Mouse (Mus musculus): ENCODE data around the gene Diaph3. TPM values are rescaled to one million over a fixed set of nuclear protein-coding genes. Genes with fewer than 3 reads are reported as not detected.
"Not testable (repeated sequence)": the region's sequence is repeated elsewhere in the genome, so short reads cannot be mapped to it uniquely, and the experiment has no call there.

Diaph3 gene
- polyA plus RNA-seq, 1 experiment from 2014 or later: 25.9 TPM

DNA sequence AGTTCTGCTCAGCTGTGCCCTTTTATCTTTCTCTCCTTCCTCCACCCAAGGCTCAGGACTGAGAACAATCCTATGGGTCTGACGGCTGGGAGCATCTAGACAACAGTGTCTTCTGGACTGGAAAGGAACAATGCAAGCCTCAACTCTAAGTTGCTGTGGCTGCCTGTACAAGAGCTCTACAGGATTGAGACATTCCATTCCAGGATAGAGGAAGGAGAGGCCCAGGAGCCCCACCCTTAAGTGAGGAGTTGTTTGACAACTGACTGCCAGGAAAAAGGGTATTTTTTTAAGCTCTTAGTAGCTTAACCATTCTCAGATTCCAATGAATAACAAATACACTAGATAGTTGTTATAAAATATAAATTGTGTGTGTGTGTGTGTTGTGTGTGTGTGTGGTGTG lies 53.0 kb downstream of the Diaph3 start:
- H3K27me3 ChIP-seq (ENCODE audit: insufficient read depth, low read length): no peaks in the 10 kb centered on the region
- H3K27ac ChIP-seq (ENCODE audit: low read depth): no peak overlapping the region
- H3K9me3 ChIP-seq (ENCODE audit: low read depth, low read length): no peaks in the 10 kb centered on the region
- 0 out of 2 replicates have a peak, but pooled peaks cover 4% of the 10 kb centered on the region for H3K36me3 ChIP-seq (ENCODE audit: insufficient read depth)
- no peak overlapping the region for H3K4me3 ChIP-seq (ENCODE audit: low read depth, low read length)
- no peak overlapping the region for H3K4me2 ChIP-seq
- H3K9ac ChIP-seq: no peak overlapping the region
- H3K4me1 ChIP-seq (ENCODE audit: insufficient read depth): no peaks in the 10 kb centered on the region
- 59% methylated on average over 1 of the region's 1 CpGs for WGBS
- DNase-seq: no peak
- no peak for ATAC-seq (ENCODE audit: insufficient read depth)
- TF ChIP-seq CTCF (IDR thresholded peaks at IDR 0.05; ENCODE audit: low read depth): no peak

DNA sequence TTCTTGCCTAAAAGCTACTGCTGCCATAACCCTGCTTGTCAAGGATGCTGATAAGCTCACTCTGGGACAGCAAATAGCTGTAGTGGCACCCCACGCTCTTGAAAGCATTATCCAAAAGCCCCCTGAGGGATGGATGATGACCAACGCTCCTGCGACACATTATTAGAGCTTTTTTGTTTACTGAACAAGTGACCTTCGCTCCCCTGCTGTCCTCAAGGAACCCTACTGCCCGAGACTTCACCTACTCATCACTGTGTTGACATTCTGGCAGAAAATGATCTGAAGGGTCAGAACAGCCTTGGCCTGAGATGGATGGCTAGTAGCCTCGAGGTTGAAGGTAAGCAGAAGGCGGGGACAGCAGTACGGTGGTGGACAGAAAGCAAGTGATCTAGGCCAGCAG lies 56.1 kb downstream of the Diaph3 start:
- not testable (repeated sequence) for H3K36me3 ChIP-seq (ENCODE audit: insufficient read depth); DNase-seq; H3K27me3 ChIP-seq (ENCODE audit: insufficient read depth, low read length); H3K27ac ChIP-seq (ENCODE audit: low read depth); H3K9me3 ChIP-seq (ENCODE audit: low read depth, low read length); H3K9ac ChIP-seq; H3K4me2 ChIP-seq; H3K4me1 ChIP-seq (ENCODE audit: insufficient read depth); H3K4me3 ChIP-seq (ENCODE audit: low read depth, low read length); ATAC-seq (ENCODE audit: insufficient read depth)
- 39% methylated on average over 8 of the region's 8 CpGs for WGBS

DNA sequence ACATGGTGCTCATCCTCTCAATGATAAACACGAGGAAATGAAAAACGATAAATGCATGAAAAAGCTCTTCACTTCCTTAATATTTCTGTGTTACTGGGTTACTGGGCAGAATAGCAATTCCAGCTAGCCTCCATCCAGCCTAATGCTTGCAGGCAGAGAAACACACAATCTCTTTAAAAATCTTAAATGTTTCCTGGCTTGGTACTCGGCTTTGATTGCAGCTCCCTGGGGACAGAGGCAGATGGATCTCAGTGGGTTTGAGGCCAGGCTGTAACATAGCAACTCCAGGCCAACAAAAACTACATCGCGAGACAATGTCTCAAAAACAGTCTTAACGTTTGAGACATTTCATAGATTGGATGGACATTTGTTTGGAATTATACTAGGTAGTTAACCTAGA lies 57.1 kb downstream of the Diaph3 start:
- ATAC-seq (ENCODE audit: insufficient read depth) (no peak), DNase-seq (no peak)
- H3K27ac ChIP-seq (ENCODE audit: low read depth): no peak overlapping the region
- no peak for TF ChIP-seq CTCF (IDR thresholded peaks at IDR 0.05; ENCODE audit: low read depth)
- H3K4me1 ChIP-seq (ENCODE audit: insufficient read depth): no peaks in the 10 kb centered on the region
- no peak overlapping the region for H3K4me3 ChIP-seq (ENCODE audit: low read depth, low read length)
- H3K9ac ChIP-seq: no peak overlapping the region
- no peak overlapping the region for H3K4me2 ChIP-seq
- no peaks in the 10 kb centered on the region for H3K36me3 ChIP-seq (ENCODE audit: insufficient read depth)
- no peaks in the 10 kb centered on the region for H3K9me3 ChIP-seq (ENCODE audit: low read depth, low read length)
- no peaks in the 10 kb centered on the region for H3K27me3 ChIP-seq (ENCODE audit: insufficient read depth, low read length)
- WGBS: 70% methylated on average over 6 of the region's 6 CpGs

DNA sequence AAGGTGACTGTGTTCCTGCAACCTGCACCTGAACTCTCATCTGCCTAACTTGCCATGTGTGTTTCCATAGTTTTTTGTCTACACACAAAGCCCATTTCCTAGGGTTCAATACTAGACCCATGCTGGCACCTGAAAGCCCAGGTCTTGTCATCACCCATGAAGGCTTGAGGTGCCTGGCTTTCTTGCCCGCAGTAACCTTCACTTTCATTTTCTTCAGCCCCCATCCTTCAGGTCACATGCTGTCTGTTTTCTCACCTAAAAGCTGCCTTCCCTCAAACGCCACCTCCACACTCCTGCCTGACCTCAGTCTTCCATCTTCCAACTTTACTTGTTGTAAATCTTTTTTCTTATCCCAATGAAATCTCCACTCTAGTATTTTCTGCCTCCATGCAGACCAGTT lies 61.3 kb downstream of the Diaph3 start:
- Histone ChIP-seq H3K4me1 (ENCODE audit: insufficient read depth) (no peaks in the 10 kb centered on the region), H3K36me3 (ENCODE audit: insufficient read depth) (no peaks in the 10 kb centered on the region), H3K9me3 (ENCODE audit: low read depth, low read length) (no peaks in the 10 kb centered on the region), H3K27me3 (ENCODE audit: insufficient read depth, low read length) (no peaks in the 10 kb centered on the region), H3K4me2 (no peak overlapping the region), H3K4me3 (ENCODE audit: low read depth, low read length) (no peak overlapping the region), H3K9ac (no peak overlapping the region), H3K27ac (ENCODE audit: low read depth) (no peak overlapping the region)
- DNase-seq: no peak
- no peak for ATAC-seq (ENCODE audit: insufficient read depth)
- TF ChIP-seq CTCF (IDR thresholded peaks at IDR 0.05; ENCODE audit: low read depth): no peak
- WGBS: 70% methylated on average over 2 of the region's 2 CpGs

DNA sequence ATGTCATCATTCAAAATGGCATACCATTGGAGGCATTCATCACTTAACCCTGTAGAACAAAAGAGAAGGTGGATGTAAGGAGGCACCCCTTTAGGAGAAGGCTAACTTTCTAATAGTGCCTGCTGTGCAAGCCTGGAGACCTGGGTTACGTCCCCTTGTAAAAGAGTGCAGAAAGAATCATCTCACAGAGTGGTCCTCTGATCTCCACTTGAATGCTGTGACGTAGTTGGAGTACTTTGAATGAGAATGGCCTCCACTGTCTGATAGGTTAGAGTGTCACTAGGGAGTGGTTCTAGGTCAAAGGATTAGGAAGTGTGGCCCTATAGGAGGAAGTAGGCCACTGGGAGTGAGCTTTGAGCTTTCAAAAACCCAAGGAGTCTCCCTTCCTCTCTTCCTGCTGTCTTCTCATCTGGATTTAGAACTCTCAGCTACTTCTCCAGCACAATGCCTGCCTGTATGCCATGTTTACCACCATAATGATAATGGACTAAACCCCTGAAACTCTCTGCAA lies 66.0 kb downstream of the Diaph3 start:
- no peak for DNase-seq
- H3K4me1 ChIP-seq (ENCODE audit: insufficient read depth): no peaks in the 10 kb centered on the region
- 85% methylated on average over 2 of the region's 2 CpGs for WGBS

DNA sequence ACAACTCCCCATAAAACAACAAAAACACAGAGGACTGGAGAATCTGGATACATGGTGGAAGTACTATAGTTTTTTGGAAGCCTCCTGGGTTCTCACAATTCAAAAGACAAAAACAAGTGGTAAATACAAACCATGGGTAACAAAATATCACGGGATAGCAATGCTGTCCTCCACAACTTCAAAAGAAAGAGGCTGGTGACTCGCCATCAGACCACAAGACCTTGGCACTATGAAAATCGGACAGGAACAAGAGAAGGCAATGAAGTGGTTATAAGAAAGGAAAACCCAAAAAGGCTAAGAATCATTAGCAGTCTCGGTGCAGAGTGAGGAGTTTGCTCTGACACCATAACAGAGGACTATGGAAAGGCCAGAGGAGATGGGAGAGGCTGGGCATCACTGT lies 76.8 kb downstream of the Diaph3 start:
- H3K4me2 ChIP-seq: no peak overlapping the region
- DNase-seq (no peak), ATAC-seq (ENCODE audit: insufficient read depth) (no peak)
- TF ChIP-seq CTCF (IDR thresholded peaks at IDR 0.05; ENCODE audit: low read depth): no peak
- H3K9me3 ChIP-seq (ENCODE audit: low read depth, low read length): no peaks in the 10 kb centered on the region; the same call in 1 of the 2 replicates
- no peaks in the 10 kb centered on the region for H3K4me1 ChIP-seq (ENCODE audit: insufficient read depth)
- H3K27me3 ChIP-seq (ENCODE audit: insufficient read depth, low read length): no peaks in the 10 kb centered on the region
- H3K36me3 ChIP-seq (ENCODE audit: insufficient read depth): no peaks in the 10 kb centered on the region; the same call in 1 of the 2 replicates
- no peak overlapping the region for H3K27ac ChIP-seq (ENCODE audit: low read depth)
- no peak overlapping the region for H3K4me3 ChIP-seq (ENCODE audit: low read depth, low read length)
- WGBS: 91% methylated on average over 4 of the region's 4 CpGs
- H3K9ac ChIP-seq: no peak overlapping the region

More for the DNA sequence above, 66.0 kb downstream of the Diaph3 start:
- Histone ChIP-seq H3K4me2 (no peak overlapping the region), H3K36me3 (ENCODE audit: insufficient read depth) (no peaks in the 10 kb centered on the region; the same call in 1 of the 2 replicates), H3K4me3 (ENCODE audit: low read depth, low read length) (no peak overlapping the region), H3K27me3 (ENCODE audit: insufficient read depth, low read length) (no peaks in the 10 kb centered on the region), H3K27ac (ENCODE audit: low read depth) (no peak overlapping the region), H3K9me3 (ENCODE audit: low read depth, low read length) (no peaks in the 10 kb centered on the region), H3K9ac (no peak overlapping the region)
- TF ChIP-seq CTCF (IDR thresholded peaks at IDR 0.05; ENCODE audit: low read depth): no peak
- ATAC-seq (ENCODE audit: insufficient read depth): no peak

DNA sequence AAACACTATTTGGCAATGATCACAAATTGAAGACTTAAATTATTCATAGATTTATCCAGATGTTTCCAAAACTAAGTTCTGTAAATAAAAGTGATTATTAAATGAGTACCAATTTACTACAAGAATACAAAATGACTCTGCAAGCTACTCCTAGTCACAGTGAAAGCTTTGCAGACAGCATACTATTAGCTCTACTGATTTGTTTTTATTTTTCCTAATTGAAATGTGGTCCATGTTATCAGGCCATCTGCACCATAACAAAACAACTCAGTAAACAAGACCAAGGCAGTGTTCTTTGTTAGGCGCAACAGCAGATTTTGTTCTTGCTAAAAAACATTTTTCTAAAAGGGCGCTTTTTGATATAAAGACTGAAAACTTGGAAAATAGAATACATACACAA lies 84.9 kb downstream of the Diaph3 start:
- ATAC-seq (ENCODE audit: insufficient read depth) (no peak), DNase-seq (no peak)
- Histone ChIP-seq H3K27me3 (ENCODE audit: insufficient read depth, low read length) (no peaks in the 10 kb centered on the region), H3K4me3 (ENCODE audit: low read depth, low read length) (no peak overlapping the region), H3K27ac (ENCODE audit: low read depth) (no peak overlapping the region), H3K9ac (no peak overlapping the region), H3K9me3 (ENCODE audit: low read depth, low read length) (peaks cover 4% of the 10 kb centered on the region; the same call in 1 of the 2 replicates), H3K36me3 (ENCODE audit: insufficient read depth) (no peaks in the 10 kb centered on the region), H3K4me1 (ENCODE audit: insufficient read depth) (no peaks in the 10 kb centered on the region), H3K4me2 (no peak overlapping the region)
- TF ChIP-seq CTCF (IDR thresholded peaks at IDR 0.05; ENCODE audit: low read depth): no peak
- 95% methylated on average over 2 of the region's 2 CpGs for WGBS

DNA sequence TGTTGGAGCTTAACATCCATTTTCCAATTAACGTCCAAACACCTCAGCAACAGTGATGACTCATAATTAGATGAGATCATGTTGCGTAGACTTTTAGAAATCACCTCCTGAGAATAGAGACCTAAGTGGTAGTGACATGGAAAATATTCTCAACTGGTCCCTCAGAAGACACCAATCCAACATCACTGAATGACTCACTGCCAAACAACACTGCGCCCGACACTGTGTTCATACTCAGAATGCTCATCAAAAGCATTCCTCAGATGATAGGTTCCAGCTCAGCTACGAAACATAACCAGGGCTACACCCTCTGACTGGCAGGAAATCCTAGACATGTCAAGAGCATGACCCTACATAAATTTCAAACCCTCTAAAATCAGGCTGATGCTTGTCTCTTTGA lies 89.8 kb downstream of the Diaph3 start:
- no peaks in the 10 kb centered on the region for H3K36me3 ChIP-seq (ENCODE audit: insufficient read depth)
- ATAC-seq (ENCODE audit: insufficient read depth) (no peak), DNase-seq (no peak)
- no peak overlapping the region for H3K4me3 ChIP-seq (ENCODE audit: low read depth, low read length)
- TF ChIP-seq CTCF (IDR thresholded peaks at IDR 0.05; ENCODE audit: low read depth): no peak
- peaks cover 4% of the 10 kb centered on the region; the same call in 1 of the 2 replicates for H3K9me3 ChIP-seq (ENCODE audit: low read depth, low read length)
- H3K9ac ChIP-seq: no peak overlapping the region
- H3K27me3 ChIP-seq (ENCODE audit: insufficient read depth, low read length): no peaks in the 10 kb centered on the region
- no peak overlapping the region for H3K27ac ChIP-seq (ENCODE audit: low read depth)
- H3K4me2 ChIP-seq: no peak overlapping the region
- 68% methylated on average over 5 of the region's 5 CpGs for WGBS
- H3K4me1 ChIP-seq (ENCODE audit: insufficient read depth): no peaks in the 10 kb centered on the region

Measured in lung, embryonic 14.5 days (tissue).